Mouse (Mus musculus) megakaryocyte progenitor cell, adult 5-6 weeks (primary cell): ENCODE data around the gene Pdzk1ip1. TPM values are rescaled to one million over a fixed set of nuclear protein-coding genes. Genes with fewer than 3 reads are reported as not detected.

Experiments
- ATAC-seq: replicated peaks from 2 replicates; pipeline ENCODE4 v1.8.0; 2016; ENCODE audit warnings: mild to moderate bottlenecking, moderate TSS enrichment, inconsistent platforms; ENCODE audit not compliant: poor library complexity
- total RNA-seq, 2 experiments: library from RNA; stranded (forward) in 1 of 2; stranded (reverse) in 1 of 2; fragments of 157-497, 149-512 nt in 1 of 2; fragments of 200-1000 nt in 1 of 2; gene quantifications; 2 replicates each; pipeline versions ENCODE4 v1.2.3 to v1.2.4; 2015 to 2017

The Pdzk1ip1 gene
- total RNA-seq (2015) (5.2 and 11.2 TPM in 2 replicates), total RNA-seq (2017) (2.0 and 5.2 TPM in 2 replicates)

GRCm38 (mm10) chr4:115088611-115089338, at the start of gene Pdzk1ip1:
Gene Pdzk1ip1 (plus strand): TSS chr4:115088708.
- peak; percentile 77 for ATAC-seq

- no peak for ATAC-seq
These were observed 42.9 kb upstream of the Pdzk1ip1 start for GRCm38 (mm10) chr4:115045621-115046020.

- ATAC-seq, result peak; percentile 86
These were observed 40.8 kb upstream of the Pdzk1ip1 start for GRCm38 (mm10) chr4:115047750-115048149.

GRCm38 (mm10) chr4:115048190-115048589, 40.3 kb upstream of the Pdzk1ip1 start:
- peak; percentile 53 for ATAC-seq

- ATAC-seq, result no peak
These were observed 37.3 kb upstream of the Pdzk1ip1 start for GRCm38 (mm10) chr4:115051245-115051644.

GRCm38 (mm10) chr4:115052343-115053005, 36.0 kb upstream of the Pdzk1ip1 start:
- ATAC-seq, result peak; percentile 19

- no peak for ATAC-seq
These were observed 33.5 kb upstream of the Pdzk1ip1 start for GRCm38 (mm10) chr4:115055044-115055443.

GRCm38 (mm10) chr4:115055691-115056090, 32.8 kb upstream of the Pdzk1ip1 start:
- no peak for ATAC-seq

- peak; percentile 45 for ATAC-seq
These were observed 32.1 kb upstream of the Pdzk1ip1 start, which contains the start of gene Tal1 for GRCm38 (mm10) chr4:115056371-115056920. Gene Tal1 (plus strand): TSS chr4:115056426.

GRCm38 (mm10) chr4:115056921-115057673, 31.4 kb upstream of the Pdzk1ip1 start:
- ATAC-seq, result peak; percentile 45

- ATAC-seq, result peak; percentile 2; the same call in 1 of the 2 replicates
These were observed 30.7 kb upstream of the Pdzk1ip1 start for GRCm38 (mm10) chr4:115057674-115058316.

- ATAC-seq, result no peak
These were observed 30.2 kb upstream of the Pdzk1ip1 start for GRCm38 (mm10) chr4:115058317-115058761.

- ATAC-seq, result no peak
These were observed 29.5 kb upstream of the Pdzk1ip1 start for GRCm38 (mm10) chr4:115058871-115059590.

GRCm38 (mm10) chr4:115059871-115060270, 28.6 kb upstream of the Pdzk1ip1 start:
- ATAC-seq, result no peak

GRCm38 (mm10) chr4:115060753-115061152, 27.8 kb upstream of the Pdzk1ip1 start:
- no peak for ATAC-seq

GRCm38 (mm10) chr4:115062540-115062874, 26.0 kb upstream of the Pdzk1ip1 start:
- peak; percentile 46 for ATAC-seq

GRCm38 (mm10) chr4:115062875-115063517, 25.5 kb upstream of the Pdzk1ip1 start:
- peak; percentile 32 for ATAC-seq

- ATAC-seq, result 0 out of 2 replicates have a peak, but pooled peaks have one; percentile 4
These were observed 24.8 kb upstream of the Pdzk1ip1 start for GRCm38 (mm10) chr4:115063518-115064239.

- peak; percentile 58 for ATAC-seq
These were observed 16.8 kb upstream of the Pdzk1ip1 start for GRCm38 (mm10) chr4:115071668-115072067.
